Mouse (Mus musculus): ENCODE measurements around the gene Wdr60.
A peak's percentile ranks its signal among the peaks of the same experiment; 100 is the strongest.
"Not testable (repeated sequence)": the region's sequence is repeated elsewhere in the genome, so short reads cannot be mapped to it uniquely, and the experiment has no call there.

Gene Wdr60

GRCm38 (mm10) chr12:116262555-116263341 lies at the start of gene Wdr60:
Gene Wdr60, minus strand, starts transcription at chr12:116263022.
- DNase-seq (ENCODE audit: low spot score): peak; percentile 82

DNA sequence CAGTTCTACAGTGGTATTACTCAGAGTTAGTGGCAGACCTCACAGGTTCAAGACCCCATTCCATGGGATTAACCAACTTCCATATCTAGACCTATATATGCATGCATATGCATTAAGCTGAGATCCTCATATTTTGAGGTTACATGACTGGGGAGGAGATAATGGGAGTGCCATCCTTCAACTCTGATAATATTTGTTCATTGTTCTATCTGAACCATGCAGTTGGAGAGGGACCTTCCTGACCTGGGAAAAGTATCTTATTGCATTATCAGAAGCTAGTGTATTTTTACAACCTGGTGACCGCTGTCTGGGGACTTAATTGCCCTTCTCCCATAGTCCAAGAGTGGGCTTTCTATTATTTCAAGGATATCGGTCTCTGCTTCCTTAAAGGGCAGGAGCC lies 45.8 kb upstream of the Wdr60 start:
- DNase-seq (ENCODE audit: low spot score): no peak

DNA sequence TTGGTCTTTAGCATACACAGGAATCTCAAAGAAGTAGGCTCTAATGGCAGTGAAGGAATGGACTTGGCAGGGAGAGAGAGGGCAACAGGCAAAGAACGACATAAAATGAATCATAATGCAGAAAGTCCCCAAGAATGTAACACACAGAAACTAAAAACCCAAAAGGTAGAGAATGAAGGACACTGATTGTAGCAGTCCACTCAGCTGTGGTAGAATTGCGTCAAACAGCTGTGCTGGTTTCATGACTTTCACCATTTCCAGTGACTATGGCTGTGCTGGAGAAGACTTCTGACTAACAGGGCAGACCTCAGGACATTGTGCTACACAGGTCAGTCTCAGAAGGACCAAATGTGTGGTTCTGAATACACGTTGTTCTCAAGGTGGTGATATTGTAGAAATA lies 45.0 kb upstream of the Wdr60 start:
- DNase-seq (ENCODE audit: low spot score): no peak

- DNase-seq (ENCODE audit: low spot score): peak; percentile 36
Observed at GRCm38 (mm10) chr12:116306042-116306441, 43.2 kb upstream of the Wdr60 start.

DNA sequence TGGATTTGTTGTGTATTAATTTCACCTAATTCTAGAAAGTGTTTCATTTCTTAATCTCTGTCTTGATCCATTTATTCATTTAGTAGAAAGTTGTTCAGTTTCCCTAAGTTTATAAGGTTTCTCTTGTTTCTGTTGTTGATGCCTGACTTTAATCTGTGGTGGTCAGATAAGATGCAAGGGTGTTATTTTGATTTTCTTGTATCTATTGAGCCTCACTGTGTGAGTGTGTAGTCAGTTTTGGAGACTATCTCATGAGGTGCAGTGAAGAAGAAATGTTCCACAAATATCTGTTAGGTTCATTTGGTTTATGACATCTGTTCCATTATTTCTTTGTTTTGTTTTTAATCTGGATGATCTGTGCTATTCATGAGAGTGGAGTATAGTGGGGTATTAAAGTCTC lies 39.4 kb upstream of the Wdr60 start:
- no peak for DNase-seq (ENCODE audit: low spot score)

GRCm38 (mm10) chr12:116299906-116300305 lies 37.1 kb upstream of the Wdr60 start:
- no peak for DNase-seq (ENCODE audit: low spot score)

DNA sequence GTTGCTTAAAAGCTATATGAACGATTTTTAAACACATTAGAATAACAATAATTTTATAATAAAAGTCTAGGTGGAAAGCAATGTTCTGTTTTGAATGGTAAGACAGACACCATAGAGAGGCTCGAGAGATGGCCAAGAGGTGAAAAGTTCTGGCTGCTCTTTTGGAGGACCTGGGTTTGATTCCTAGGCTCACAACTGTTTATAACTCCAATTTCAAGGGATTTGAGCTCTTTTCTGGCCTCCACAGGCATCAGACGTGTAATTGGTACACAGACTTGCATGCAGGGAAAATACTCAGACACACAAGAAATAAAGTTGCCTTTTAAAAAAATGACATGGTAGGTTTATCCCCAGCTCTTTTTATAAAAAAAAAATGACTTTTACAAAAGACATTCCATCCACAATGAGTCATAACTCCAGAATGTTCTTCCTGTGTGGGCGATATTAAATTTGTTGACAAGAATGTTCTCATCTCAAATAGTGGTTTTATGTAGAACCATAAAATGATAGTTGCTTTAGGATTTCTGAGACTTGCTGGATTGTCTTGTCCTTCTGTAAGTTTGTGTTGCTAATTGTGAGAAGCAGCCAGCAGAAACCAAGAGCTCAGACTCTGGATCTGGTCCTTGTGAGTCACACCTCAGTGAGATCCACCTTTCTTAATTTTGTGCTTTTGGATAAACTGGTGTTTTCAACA lies 30.9 kb upstream of the Wdr60 start:
- DNase-seq (ENCODE audit: low spot score): no peak

GRCm38 (mm10) chr12:116293185-116293584 lies 30.4 kb upstream of the Wdr60 start:
- no peak for DNase-seq (ENCODE audit: low spot score)

DNA sequence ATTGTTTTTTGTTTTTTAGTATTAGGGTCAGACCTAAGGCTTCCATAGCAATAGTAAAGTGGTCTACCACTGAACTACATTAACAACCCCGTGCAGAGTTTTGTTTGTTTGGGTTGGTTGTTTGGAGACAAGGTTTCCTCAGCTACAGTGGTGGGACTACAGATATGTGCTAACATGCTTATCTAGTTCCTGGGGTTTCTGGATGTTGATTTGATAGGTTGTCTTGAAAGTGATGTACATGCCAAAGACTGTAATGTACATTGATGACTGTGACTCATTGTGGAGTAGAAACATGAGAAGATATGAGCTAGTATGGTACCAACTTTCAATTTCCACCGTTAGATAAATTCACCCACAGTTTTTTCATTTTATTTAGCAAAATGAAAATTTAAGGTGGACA lies 20.7 kb upstream of the Wdr60 start:
- no peak for DNase-seq (ENCODE audit: low spot score)

GRCm38 (mm10) chr12:116282856-116283255 lies 20.0 kb upstream of the Wdr60 start:
- DNase-seq (ENCODE audit: low spot score): no peak

- DNase-seq (ENCODE audit: low spot score): peak; percentile 5
Observed at GRCm38 (mm10) chr12:116281427-116282281, 18.8 kb upstream of the Wdr60 start.

DNA sequence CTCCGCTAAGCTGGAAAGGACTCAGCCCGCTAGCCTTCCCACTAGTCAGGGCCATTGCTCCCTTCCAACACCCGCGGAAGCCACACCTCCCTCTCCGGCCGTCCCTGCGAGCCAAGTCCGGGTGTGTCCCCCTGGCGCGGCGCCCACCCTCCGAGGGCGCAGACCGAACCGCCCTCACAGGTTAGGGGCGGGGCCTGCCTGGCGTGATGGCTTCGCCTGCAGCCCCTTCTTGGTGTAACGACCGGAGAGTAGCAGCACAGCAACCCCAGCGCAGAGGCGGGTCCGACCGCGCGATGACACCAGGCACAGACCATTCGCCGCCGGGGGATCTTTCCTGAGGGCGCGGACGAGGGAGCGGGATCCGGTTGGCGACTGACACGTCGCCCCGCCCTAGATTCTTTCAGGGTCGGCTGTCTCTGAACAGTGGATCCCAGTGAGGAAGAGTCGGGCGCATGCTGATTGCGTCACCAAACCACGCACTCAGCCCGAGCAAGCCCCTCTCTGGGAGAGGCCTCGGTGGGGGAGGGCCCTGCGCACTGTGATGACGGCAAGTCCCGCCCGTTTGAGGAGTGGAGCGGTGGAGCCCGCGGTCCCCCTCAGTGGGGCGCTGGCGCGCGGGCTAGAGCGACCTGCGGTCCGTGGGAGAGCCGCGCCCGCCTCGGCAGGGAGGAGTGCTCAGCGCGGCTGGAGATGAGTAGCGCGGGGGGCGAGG lies 18.0 kb upstream of the Wdr60 start, which contains the start of gene Esyt2:
Gene Esyt2 (plus strand): TSS at position 544 of the 712 bp plus-strand sequence.
- peak; percentile 100 for DNase-seq (ENCODE audit: low spot score)

- DNase-seq (ENCODE audit: low spot score): no peak
Observed at GRCm38 (mm10) chr12:116280149-116280652, 17.4 kb upstream of the Wdr60 start.

DNA sequence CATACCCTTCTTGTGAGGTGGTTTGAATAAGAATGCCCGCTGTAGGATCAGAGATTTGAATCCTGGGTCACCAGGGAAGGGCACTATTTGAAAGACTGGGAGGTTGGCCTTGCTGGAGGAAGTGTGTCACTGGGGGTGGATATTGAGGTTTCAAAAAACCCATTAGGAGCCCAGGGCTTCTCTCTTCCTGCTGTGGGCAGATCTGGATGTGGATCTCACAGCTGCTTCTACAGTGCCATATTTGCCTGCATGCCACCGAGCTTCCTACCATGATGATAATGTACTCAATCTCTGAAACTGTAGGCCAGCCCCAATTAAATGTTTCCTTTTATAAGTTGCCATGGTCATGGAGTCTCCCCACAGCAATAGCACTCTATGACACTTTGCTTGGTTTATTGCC lies 16.4 kb upstream of the Wdr60 start:
- DNase-seq (ENCODE audit: low spot score): no peak

GRCm38 (mm10) chr12:116278541-116278940 lies 15.7 kb upstream of the Wdr60 start:
- DNase-seq (ENCODE audit: low spot score): no peak

GRCm38 (mm10) chr12:116276961-116277360 lies 14.1 kb upstream of the Wdr60 start:
- no peak for DNase-seq (ENCODE audit: low spot score)

GRCm38 (mm10) chr12:116275631-116276030 lies 12.8 kb upstream of the Wdr60 start:
- DNase-seq (ENCODE audit: low spot score): no peak

DNA sequence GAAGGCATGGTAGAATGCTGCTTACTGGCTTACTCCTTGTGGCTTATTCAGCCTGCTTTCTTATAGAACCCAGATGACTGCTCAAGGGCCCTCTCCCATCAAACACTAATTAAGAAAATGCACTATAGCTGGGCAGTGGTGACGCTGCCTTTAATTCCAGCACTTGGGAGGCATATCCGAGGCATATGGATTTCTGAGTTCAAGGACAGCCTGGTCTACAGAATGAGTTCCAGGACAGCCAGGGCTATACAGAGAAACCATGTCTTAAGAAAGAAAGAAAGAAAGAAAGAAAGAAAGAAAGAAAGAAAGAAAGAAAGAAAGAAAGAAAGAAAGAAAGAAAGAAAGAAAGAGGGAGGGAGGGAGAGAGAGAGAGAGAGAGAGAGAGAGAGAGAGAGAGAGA lies 12.3 kb upstream of the Wdr60 start, which contains the start of gene Gm11027:
Gene Gm11027 (plus strand): TSS at position 301 of the 400 bp plus-strand sequence.
- not testable (repeated sequence) for DNase-seq (ENCODE audit: low spot score)

DNA sequence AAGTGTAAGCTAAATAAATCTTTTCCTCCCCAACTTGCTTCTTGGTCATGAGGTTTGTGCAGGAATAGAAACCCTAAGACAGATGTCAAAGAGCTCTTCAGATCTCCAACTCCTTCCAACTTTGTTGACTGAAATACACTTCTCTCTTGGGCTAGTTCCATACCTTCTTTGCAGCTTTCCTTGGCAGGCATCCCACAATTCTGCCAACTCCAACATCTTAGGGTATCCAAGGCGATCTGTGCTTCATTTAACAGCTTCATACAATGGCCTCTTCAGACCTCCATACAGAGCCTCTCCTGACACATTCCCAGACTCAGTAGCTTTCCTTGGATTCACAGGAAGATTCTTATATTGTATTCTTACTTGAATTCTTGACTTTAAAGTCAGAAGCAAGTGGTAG lies 10.9 kb upstream of the Wdr60 start:
- DNase-seq (ENCODE audit: low spot score): no peak

GRCm38 (mm10) chr12:116271071-116271470 lies 8.2 kb upstream of the Wdr60 start:
- no peak for DNase-seq (ENCODE audit: low spot score)

GRCm38 (mm10) chr12:116270538-116270937 lies 7.7 kb upstream of the Wdr60 start:
- DNase-seq (ENCODE audit: low spot score): no peak
